Mouse (Mus musculus) cerebellum, adult 2 months (tissue): ENCODE data around the gene Egflam.

Experiments
- CTCF ChIP-seq: fragments of 200-500 bp; IDR thresholded peaks from 2 replicates; pipeline ENCODE4 v1.5.1; 2011; ENCODE audit warnings: low read depth, mild to moderate bottlenecking, control low read depth, low read length, moderate library complexity, borderline replicate concordance; ENCODE audit not compliant: insufficient read depth
- POLR2A ChIP-seq: fragments of 200-500 bp; IDR thresholded peaks from 2 replicates; pipeline ENCODE4 v1.6.1; 2011; ENCODE audit warnings: low read length, control low read depth, borderline replicate concordance; ENCODE audit not compliant: insufficient read depth

- TF ChIP-seq POLR2A = no peak
- no peak for TF ChIP-seq CTCF
Observed at GRCm38 (mm10) chr15:7200286-7200685, 197.9 kb downstream of the Egflam start.
